Mouse (Mus musculus): ENCODE data around the gene Snhg11. TPM values are rescaled to one million over a fixed set of nuclear protein-coding genes. Genes with fewer than 3 reads are reported as not detected.
A peak's percentile ranks its signal among the peaks of the same experiment; 100 is the strongest.

Snhg11 gene
- total RNA-seq, 2 experiments from 2014 or later, result 812 to 868 TPM

GRCm38 (mm10) chr2:158356121-158356520, 19.3 kb upstream of the Snhg11 start:
- TF ChIP-seq CTCF (IDR thresholded peaks at IDR 0.05), result no peak
- intact Hi-C loops (cut with DNase I), result no loop called here
- Histone ChIP-seq H3K4me3 (no peak overlapping the region), H3K27ac (no peak overlapping the region)
- DNase-seq (ENCODE audit: extremely low spot score in 1 of 2, low spot score in 2 of 2), result no peak

- TF ChIP-seq CTCF (IDR thresholded peaks at IDR 0.05), result no peak
- Histone ChIP-seq H3K27ac (no peak overlapping the region), H3K4me3 (peak overlapping the region; percentile 89; the same call in 1 of the 2 replicates)
- intact Hi-C loops (cut with DNase I), result no loop called here
- no peak for DNase-seq (ENCODE audit: extremely low spot score in 1 of 2, low spot score in 2 of 2)
These were observed 15.4 kb upstream of the Snhg11 start for GRCm38 (mm10) chr2:158359757-158360620.

GRCm38 (mm10) chr2:158360873-158361677, 14.4 kb upstream of the Snhg11 start:
- Histone ChIP-seq H3K27ac (peak overlapping the region; percentile 61), H3K4me3 (peak overlapping the region; percentile 89)
- peak; percentile 91 for TF ChIP-seq CTCF (IDR thresholded peaks at IDR 0.05)
- intact Hi-C loops (cut with DNase I), result loop anchor here (1.0 kb wide), 1 partner anchor 14 kb away; the partner anchor contains the start of gene Snhg11
- DNase-seq (ENCODE audit: extremely low spot score in 1 of 2, low spot score in 2 of 2), result peak; percentile 83 to 87

GRCm38 (mm10) chr2:158361678-158362320, 13.6 kb upstream of the Snhg11 start:
- H3K27ac ChIP-seq, result no peak overlapping the region
- peak; percentile 16 for TF ChIP-seq CTCF (IDR thresholded peaks at IDR 0.05)
- peak overlapping the region; percentile 89 for H3K4me3 ChIP-seq
- no peak for DNase-seq (ENCODE audit: extremely low spot score in 1 of 2, low spot score in 2 of 2)
- intact Hi-C loops (cut with DNase I), result loop anchor here (1.0 kb wide), 1 partner anchor 14 kb away; the partner anchor contains the start of gene Snhg11

DNA sequence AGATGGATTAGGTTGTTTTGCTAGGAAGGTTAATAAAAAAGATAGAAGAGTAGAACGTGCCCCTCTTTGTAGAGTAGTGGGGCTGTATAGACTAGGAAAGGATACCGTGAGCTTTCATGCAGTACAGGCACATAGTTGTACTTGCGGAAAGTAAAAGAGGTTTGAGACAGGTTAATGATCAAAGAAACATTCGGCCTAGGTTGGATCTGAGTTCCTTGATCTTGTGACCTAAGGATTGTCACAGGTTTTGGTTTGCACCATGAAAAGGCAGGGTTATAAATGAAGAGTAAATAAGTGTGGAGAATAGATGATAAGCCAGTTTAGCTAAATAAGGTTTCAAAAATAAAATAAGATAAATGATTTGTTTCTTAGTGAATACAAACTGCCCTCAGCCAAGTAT, 11.3 kb upstream of the Snhg11 start:
- no peak overlapping the region for H3K27ac ChIP-seq
- DNase-seq (ENCODE audit: extremely low spot score in 1 of 2, low spot score in 2 of 2), result no peak
- no peak for TF ChIP-seq CTCF (IDR thresholded peaks at IDR 0.05)
- H3K4me3 ChIP-seq, result no peak overlapping the region
- intact Hi-C loops (cut with DNase I), result no loop called here

DNA sequence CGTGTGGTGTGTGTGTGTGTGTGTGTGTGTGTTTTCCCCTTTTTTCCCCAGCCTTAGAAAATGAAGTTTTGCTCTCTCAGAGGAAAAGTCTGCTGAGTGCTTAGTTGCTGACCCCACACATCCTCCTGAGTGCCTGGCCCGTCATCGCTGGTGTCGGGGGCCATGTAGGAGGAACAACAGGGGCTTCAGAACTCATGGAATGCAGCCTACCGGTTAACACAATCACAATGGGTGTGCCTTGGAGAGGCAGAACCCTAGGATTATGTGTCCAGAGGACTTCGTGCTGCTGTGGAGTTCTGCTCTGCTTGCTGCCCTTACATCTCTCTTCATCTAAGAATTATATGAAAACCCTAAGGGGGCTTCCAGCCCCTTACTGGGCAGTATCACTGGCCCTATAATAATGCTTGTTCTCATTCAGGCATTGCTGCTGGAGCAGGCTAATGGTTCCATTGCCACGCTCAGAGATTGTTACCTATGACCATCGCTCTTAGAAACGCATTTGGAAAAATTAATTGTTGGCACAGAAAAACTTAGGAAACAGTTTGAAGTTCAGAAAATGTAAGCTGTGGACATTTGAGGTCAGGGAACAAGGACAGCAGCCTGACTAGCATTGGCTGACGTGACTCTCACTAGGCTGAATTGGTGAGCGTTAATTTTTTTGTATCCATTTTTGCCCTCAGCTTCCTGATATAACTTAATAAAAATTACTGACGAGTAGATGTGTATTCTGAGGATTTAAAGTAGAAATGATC, 10.2 kb upstream of the Snhg11 start:
- TF ChIP-seq CTCF (IDR thresholded peaks at IDR 0.05), result no peak
- intact Hi-C loops (cut with DNase I), result no loop called here
- DNase-seq (ENCODE audit: extremely low spot score in 1 of 2, low spot score in 2 of 2), result no peak
- no peak overlapping the region for H3K27ac ChIP-seq
- H3K4me3 ChIP-seq, result no peak overlapping the region

DNA sequence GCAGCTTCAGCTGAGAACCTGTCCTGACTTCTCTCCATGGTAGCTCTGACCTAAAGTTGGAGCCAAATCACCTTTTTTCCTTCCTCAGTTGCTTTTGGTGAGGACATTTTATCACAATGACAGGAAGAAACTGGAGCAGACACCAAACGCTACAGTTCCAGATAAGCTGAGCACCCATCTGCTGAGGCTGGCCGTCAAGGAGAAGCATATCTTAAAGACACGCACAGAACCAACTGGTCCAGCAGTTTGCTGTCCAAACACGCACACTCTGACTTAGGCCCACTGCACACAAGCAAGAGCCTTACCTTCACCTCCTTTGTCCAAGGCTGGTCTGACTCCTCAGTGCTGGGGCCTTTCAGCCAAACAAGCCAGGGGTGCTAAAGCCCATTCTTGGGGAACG, 7.8 kb upstream of the Snhg11 start:
- no peak for DNase-seq (ENCODE audit: extremely low spot score in 1 of 2, low spot score in 2 of 2)
- TF ChIP-seq CTCF (IDR thresholded peaks at IDR 0.05), result no peak
- no peak overlapping the region for H3K27ac ChIP-seq
- intact Hi-C loops (cut with DNase I), result no loop called here
- H3K4me3 ChIP-seq, result no peak overlapping the region

DNA sequence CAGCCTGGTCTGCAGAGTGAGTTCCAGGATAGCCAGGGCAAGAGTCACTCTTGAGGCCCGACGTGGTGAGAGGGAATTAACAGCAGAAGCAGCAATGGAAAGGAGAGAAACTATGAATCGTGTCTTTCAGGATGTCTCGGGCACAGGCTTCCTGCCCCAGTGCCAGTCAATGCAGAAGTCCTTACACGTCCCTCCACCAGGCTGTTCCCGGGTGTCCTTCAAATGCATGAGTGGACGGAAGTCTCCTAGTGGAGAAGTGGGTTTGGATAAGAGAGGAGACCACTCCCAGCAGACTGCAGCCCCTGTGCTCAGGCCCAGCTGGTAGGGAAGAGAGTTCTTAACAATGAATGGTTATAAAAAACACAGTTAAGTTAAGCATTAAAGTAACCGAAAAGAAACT, 7.1 kb upstream of the Snhg11 start:
- intact Hi-C loops (cut with DNase I), result no loop called here
- DNase-seq (ENCODE audit: extremely low spot score in 1 of 2, low spot score in 2 of 2), result no peak
- no peak for TF ChIP-seq CTCF (IDR thresholded peaks at IDR 0.05)

DNA sequence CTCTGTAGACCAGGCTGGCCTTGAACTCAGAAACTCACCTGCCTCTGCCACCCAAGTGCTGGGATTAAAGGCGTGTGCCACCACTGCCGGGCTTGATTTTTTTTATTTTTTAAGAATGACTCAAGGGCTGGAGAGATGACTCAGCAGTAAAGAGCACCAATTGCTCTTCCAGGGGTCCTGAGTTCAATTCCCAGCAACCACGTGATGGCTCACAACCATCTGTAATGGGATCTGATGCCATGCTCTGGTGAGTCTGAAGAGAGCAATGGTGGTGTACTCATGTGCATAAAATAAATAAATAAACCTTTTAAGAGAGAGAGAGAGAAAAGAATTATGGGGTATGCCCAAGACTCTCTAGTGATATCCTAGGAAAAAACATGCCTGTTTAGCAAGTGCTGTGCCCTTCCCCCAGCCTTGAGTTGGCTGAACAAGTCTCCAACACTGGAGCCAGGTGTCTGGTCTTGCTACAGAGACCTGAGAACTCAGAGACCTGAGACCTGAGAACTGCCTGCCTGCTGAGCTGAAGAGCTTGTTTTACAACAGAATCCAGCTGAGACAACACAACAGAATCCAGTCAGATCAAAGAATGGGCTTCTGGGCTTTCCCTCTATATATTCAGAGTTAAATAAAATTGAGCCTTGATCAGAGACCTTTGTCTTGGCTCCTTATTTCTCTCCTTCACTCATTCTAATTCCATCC, 5.8 kb upstream of the Snhg11 start:
- intact Hi-C loops (cut with DNase I), result no loop called here
- H3K27ac ChIP-seq, result no peak overlapping the region
- DNase-seq (ENCODE audit: extremely low spot score in 1 of 2, low spot score in 2 of 2), result no peak
- H3K4me3 ChIP-seq, result no peak overlapping the region
- TF ChIP-seq CTCF (IDR thresholded peaks at IDR 0.05), result no peak

More for the DNA sequence above, 7.1 kb upstream of the Snhg11 start:
- Histone ChIP-seq H3K4me3 (no peak overlapping the region), H3K27ac (no peak overlapping the region)

DNA sequence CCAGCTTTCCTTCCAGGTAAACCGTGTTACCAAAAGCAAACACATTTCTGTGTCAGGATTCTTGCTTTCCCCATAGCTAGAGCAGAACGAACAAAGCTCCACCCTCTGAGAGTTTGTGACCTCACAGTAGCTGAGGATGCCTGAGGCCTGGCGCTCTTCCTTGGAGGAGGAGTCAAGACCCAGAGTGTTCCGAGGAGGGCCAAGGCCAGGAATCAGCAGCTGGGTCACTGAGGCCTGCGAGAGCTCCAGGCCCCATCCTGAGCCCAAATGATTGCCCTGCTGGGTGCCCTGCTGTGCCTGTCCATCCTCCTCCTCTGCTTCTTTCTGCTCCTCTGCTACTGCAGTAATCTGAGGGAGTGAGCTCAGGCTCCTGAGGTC, 5.3 kb upstream of the Snhg11 start:
- no peak for DNase-seq (ENCODE audit: extremely low spot score in 1 of 2, low spot score in 2 of 2)
- H3K4me3 ChIP-seq, result no peak overlapping the region
- H3K27ac ChIP-seq, result no peak overlapping the region
- no peak for TF ChIP-seq CTCF (IDR thresholded peaks at IDR 0.05)
- intact Hi-C loops (cut with DNase I), result no loop called here

GRCm38 (mm10) chr2:158373061-158373460, 2.4 kb upstream of the Snhg11 start:
- Histone ChIP-seq H3K27ac (no peak overlapping the region), H3K4me3 (no peak overlapping the region)
- no peak for TF ChIP-seq CTCF (IDR thresholded peaks at IDR 0.05)
- DNase-seq (ENCODE audit: extremely low spot score in 1 of 2, low spot score in 2 of 2), result no peak
- intact Hi-C loops (cut with DNase I), result no loop called here

Data from left cerebral cortex, adult 2 months (tissue).